In the genomic region with DNA sequence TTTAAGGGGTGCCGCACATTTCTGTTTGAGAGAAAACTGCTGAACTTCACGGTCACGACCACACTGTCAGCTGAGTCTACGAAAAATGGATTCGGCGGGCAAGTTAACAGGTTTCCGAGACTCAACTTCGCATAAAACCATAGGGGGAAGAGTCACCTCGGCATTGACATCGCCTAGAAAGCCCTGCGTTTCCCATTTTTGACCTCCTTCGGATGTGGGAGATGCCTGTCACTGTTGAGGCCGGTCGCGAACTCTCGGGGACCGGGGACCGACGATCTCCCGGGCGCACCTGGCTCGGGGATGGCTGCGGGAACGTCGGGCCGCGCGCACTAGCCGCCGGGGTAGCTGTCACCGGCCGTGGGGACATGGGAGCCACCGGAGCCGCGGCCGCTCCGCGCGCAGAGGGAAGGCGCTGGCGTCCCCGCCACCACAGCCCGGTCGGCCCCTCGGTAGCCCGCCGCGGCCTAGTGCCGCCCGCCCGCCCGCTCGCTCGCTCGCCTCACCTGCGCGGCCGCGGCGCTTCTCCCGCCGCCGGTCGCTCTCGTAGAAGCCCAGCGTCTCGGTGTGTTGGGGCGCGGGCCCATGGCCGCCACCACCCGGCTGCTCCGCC, we compare ENCODE assay signal across 8 mouse cellular contexts. TPM values are rescaled to one million over a fixed set of nuclear protein-coding genes. Genes with fewer than 3 reads are reported as not detected.
DNase-seq lines count a peak whose midpoint lies in the region; ATAC-seq and TF ChIP-seq lines count a peak whose summit lies in the region.

No protein-coding gene starts in this region.

- no peaks in the 10 kb centered on the region for H3K9me3 ChIP-seq in forebrain, embryonic 12.5 days
- no peaks in the 10 kb centered on the region for H3K9me3 ChIP-seq in hindbrain, embryonic 13.5 days
- no peaks in the 10 kb centered on the region for H3K9me3 ChIP-seq in liver, embryonic 13.5 days (replicated peaks)

- no peak for TF ChIP-seq CTCF in left cerebral cortex, adult 2 months (IDR thresholded peaks at IDR 0.05)

- H3K4me3 ChIP-seq in left cerebral cortex, adult 2 months, result peak overlapping the region; percentile 84
- peak overlapping the region; percentile 92 for H3K4me3 ChIP-seq in forebrain, embryonic 12.5 days (replicated peaks)
- H3K4me3 ChIP-seq in hindbrain, embryonic 13.5 days, result peak overlapping the region; percentile 82
- H3K4me3 ChIP-seq in liver, embryonic 13.5 days (replicated peaks), result peak overlapping the region; percentile 95

- WGBS in forebrain, embryonic 12.5 days, result 0% methylated on average over 35 of the region's 72 CpGs
- under 1% methylated on average over 61 of the region's 72 CpGs for WGBS in hindbrain, embryonic 13.5 days
- under 1% methylated on average over 66 of the region's 72 CpGs for WGBS in liver, embryonic 13.5 days (ENCODE audit: insufficient replicate concordance)

- intact Hi-C loops in left cerebral cortex, adult 2 months (cut with DNase I), result loop anchor here (2.0 kb wide), 1 partner anchor 31 kb away; no protein-coding TSS in a partner anchor

- H3K27ac ChIP-seq in left cerebral cortex, adult 2 months, result peak overlapping the region; percentile 66
- H3K27ac ChIP-seq in forebrain, embryonic 12.5 days, result peak overlapping the region; percentile 91
- peak overlapping the region; percentile 95 for H3K27ac ChIP-seq in hindbrain, embryonic 13.5 days
- peak overlapping the region; percentile 90 for H3K27ac ChIP-seq in liver, embryonic 13.5 days

- H3K4me2 ChIP-seq in forebrain, embryonic 12.5 days, result peak overlapping the region; percentile 65
- H3K4me2 ChIP-seq in hindbrain, embryonic 13.5 days, result peak overlapping the region; percentile 82
- H3K4me2 ChIP-seq in liver, embryonic 13.5 days, result peak overlapping the region; percentile 87

- peak in 1 of 2 experiments; percentile 24 for DNase-seq in left cerebral cortex, adult 2 months (ENCODE audit: extremely low spot score in 1 of 2, low spot score in 2 of 2)
- no peak for DNase-seq in left cerebral cortex, adult 18-20 months (ENCODE audit: low spot score in 2 of 2)
- peak; percentile 41 for DNase-seq in NIH3T3 (ENCODE audit: low read depth)
- peak; percentile 25 for DNase-seq in liver, embryonic 13.5 days
- peak; percentile 57 for DNase-seq in neural tube, embryonic 10.5 days (ENCODE audit: extremely low spot score, low spot score)
- no peak for DNase-seq in adipocyte (ENCODE audit: low spot score)

- H3K27me3 ChIP-seq in forebrain, embryonic 12.5 days, result no peaks in the 10 kb centered on the region
- H3K27me3 ChIP-seq in hindbrain, embryonic 13.5 days, result no peaks in the 10 kb centered on the region
- H3K27me3 ChIP-seq in liver, embryonic 13.5 days, result no peaks in the 10 kb centered on the region

- peak overlapping the region; percentile 87 for H3K9ac ChIP-seq in forebrain, embryonic 12.5 days
- H3K9ac ChIP-seq in hindbrain, embryonic 13.5 days, result peak overlapping the region; percentile 93
- H3K9ac ChIP-seq in liver, embryonic 13.5 days, result peak overlapping the region; percentile 98

- H3K4me1 ChIP-seq in forebrain, embryonic 12.5 days, result peaks cover 25% of the 10 kb centered on the region
- H3K4me1 ChIP-seq in hindbrain, embryonic 13.5 days (replicated peaks), result peaks cover 34% of the 10 kb centered on the region
- H3K4me1 ChIP-seq in liver, embryonic 13.5 days (replicated peaks), result peaks cover 61% of the 10 kb centered on the region

- ATAC-seq in forebrain, embryonic 12.5 days (ENCODE audit: low FRiP score), result peak; percentile 81
- peak; percentile 86; the same call in 1 of the 2 replicates for ATAC-seq in hindbrain, embryonic 13.5 days (ENCODE audit: low FRiP score)
- ATAC-seq in liver, embryonic 13.5 days (ENCODE audit: low read depth), result peak; percentile 54

- 0 out of 2 replicates have a peak, but pooled peaks cover 4% of the 10 kb centered on the region for H3K36me3 ChIP-seq in forebrain, embryonic 12.5 days (replicated peaks)
- no peaks in the 10 kb centered on the region for H3K36me3 ChIP-seq in hindbrain, embryonic 13.5 days
- peaks cover 6% of the 10 kb centered on the region; the same call in 1 of the 2 replicates for H3K36me3 ChIP-seq in liver, embryonic 13.5 days

RNA-seq across cellular contexts. Expression of a gene that starts 0.4 kb away (rescaled TPM):
- 10 to 100 TPM; 51.6 to 53.9 TPM for total RNA-seq in left cerebral cortex, adult 2 months (2021)
- 10 to 100 TPM; 46.9 to 50.3 TPM for total RNA-seq in left cerebral cortex, adult 18-20 months (2021)
- polyA plus RNA-seq in forebrain, embryonic 12.5 days (2016; fragmentation: Nextera tagmentation; extraction: Ambion mirVana), result 30.3 and 31.6 TPM in 2 replicates
- 28.3 and 30.6 TPM in 2 replicates for polyA plus RNA-seq in hindbrain, embryonic 13.5 days (2015; fragmentation: Nextera tagmentation; extraction: Ambion mirVana)
- 26.7 and 35.1 TPM in 2 replicates for polyA plus RNA-seq in liver, embryonic 13.5 days (2015; fragmentation: Nextera tagmentation; extraction: Ambion mirVana)

Comparison
In these comparisons a context has a peak if more than half of its experiments do, and no peak if none do; other contexts are left out.
1. DNase-seq: peak in NIH3T3 (single experiment), liver, embryonic 13.5 days (single experiment) and neural tube, embryonic 10.5 days (single experiment); none in left cerebral cortex, adult 18-20 months (0 of 2) and adipocyte (single experiment).
2. Peak in every context shown above with its lines, with median percentiles within 50 percentile points of each other: H3K27ac ChIP-seq, H3K4me3 ChIP-seq, ATAC-seq, H3K4me2 ChIP-seq and H3K9ac ChIP-seq.